Mouse (Mus musculus) megakaryocyte, embryonic 14.5 days (primary cell): ENCODE results near the gene Samd4b.

Source experiments
- FLI1 ChIP-seq: IDR thresholded peaks from 2 replicates; pipeline ENCODE4 v1.6.1; 2012; ENCODE audit warnings: low read length, inconsistent platforms, mixed read lengths
- GATA1 ChIP-seq: IDR thresholded peaks from 3 replicates; pipeline ENCODE4 v1.6.1; 2012; ENCODE audit warnings: mixed read lengths, low read length, inconsistent platforms, borderline replicate concordance

GRCm38 (mm10) chr7:28355221-28355620 lies 242.7 kb downstream of the Samd4b start:
- TF ChIP-seq GATA1 = no peak
- no peak for TF ChIP-seq FLI1
